Mouse (Mus musculus): ENCODE measurements at regions not wholly inside any gene's neighbourhood (a gene's known extent, or its start where the extent isn't known, plus 50 kb on each side); places are given as distances from the start of the nearest gene placed in this dataset.

DNA sequence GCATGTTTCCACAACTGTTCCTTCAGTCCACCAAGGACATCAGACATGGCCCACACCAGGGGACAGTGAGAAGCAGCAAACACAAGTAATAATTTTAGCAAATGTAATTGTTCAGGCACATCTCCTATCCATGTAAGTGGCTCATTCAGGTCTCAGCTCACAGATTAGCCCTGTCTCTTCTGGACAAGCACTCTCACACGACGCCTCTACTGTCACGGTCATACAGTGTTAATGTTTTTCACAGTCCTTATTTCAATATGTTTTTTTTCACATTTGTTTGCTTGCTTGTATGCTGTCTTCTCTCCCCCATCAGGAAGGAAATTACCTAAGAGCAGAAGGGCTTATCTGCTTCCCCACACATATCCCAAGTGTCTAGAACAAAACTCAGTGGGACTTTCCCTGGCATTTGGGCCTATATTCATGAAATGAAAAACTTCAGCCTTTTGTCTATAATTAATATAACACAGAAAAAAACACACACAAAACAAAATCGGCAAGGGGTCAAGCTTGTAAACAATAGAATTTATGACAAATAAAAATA lies 299.5 kb downstream of the Icos start:
- ATAC-seq, result no peak

- ATAC-seq, result no peak
Observed at GRCm38 (mm10) chr1:61288185-61288584, 310.5 kb downstream of the Icos start.

DNA sequence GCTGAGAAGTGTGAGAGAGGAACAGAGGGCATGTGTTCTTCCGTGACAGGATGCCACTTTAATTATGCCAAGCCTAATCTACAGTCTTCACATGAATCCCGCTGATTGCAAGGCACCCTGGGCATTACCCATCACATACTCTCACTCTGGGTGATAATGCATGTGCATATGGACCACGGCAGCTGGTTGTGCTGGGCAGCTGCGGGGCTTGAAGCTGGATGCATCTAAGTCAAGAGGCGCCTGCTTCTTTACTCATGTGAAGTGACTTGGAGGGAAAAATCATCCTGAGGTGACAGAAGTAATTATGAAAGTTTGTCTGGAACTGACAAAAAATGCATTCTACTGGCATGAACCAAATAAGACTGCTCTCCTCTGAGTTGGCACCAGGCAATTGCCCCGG lies 311.2 kb downstream of the Icos start:
- ATAC-seq, result no peak

GRCm38 (mm10) chr1:61289552-61289951 lies 311.8 kb downstream of the Icos start:
- no peak for ATAC-seq

DNA sequence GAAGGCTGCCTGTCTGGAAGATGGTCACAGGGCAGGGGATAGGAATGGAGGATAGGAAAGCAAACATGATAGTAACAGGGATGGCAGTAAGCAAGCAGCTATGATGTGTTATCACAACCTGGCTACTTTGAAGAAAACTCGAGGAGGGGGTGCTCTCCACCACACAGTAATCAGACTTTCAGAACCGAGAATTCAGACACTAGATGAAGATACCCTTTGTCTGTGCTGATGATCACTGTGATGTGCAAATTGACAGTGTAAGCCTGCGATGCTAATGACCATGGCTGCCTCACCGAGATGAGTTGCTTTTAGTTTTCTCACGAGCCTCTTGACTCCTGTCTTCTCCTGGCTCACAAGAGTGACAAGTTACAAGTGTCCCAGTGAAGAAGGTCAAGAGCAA lies 315.4 kb downstream of the Icos start:
- no peak for ATAC-seq

- ATAC-seq, result no peak
Observed at GRCm38 (mm10) chr1:61295219-61295618, 317.5 kb downstream of the Icos start.

DNA sequence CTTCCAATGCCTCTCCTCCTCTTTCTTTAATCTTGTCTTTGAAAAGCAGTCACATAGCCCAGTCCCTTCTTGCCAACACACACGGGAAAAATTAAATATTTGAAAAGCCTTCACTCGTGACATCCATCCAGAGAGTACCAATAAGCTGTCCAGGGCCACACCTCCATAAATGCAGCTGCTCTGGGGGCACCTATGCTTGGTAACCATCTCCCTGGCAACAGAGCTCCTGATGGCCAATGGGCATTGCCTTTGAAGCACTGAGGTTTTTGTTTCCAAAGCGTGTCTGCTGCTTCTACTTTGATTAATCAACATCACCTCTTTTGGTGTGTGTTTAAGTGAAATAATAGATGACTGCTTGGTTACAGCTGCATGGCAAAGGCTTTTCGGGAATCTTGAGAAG lies 319.1 kb downstream of the Icos start:
- no peak for ATAC-seq

DNA sequence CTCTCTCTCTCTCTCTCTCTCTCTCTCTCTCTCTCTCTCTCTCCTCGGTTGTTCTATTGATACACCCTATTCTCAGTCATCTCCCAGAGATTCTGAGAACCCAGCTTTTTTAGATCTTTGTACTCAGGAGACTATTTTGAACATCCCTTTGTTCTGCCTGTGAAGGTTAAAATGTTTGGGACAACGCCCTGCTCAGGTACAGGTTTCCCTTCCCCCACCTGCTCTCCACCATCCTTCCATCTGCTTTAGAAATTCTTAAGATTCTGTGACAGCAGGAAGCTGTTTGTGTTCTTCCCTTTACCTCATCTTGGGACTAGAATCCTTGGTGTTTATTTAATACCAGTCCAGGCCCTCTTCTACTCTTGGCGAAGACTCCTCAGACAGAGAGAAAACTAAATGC lies 319.6 kb downstream of the Icos start:
- no peak for ATAC-seq

GRCm38 (mm10) chr1:61298064-61298463 lies 320.3 kb downstream of the Icos start:
- no peak for ATAC-seq

DNA sequence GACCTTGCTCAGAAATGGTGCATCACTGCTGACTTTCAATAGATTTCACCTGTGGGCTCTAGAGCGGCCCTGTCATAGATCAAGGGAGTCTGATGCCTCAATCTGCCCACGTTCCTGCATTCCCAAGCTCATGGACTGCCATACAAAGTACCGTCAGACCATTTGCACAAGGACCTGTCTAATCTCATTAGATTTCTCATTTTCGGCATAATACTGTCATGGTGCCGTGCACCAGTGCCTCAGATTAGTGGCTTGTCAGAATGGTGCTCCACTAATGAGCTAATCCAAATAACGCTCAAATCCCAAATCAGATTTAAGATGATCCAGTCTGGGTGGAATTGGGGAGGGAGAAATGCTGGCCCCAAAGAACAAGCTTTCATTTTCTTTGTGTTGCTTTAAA lies 321.1 kb downstream of the Icos start:
- ATAC-seq, result no peak

- no peak for ATAC-seq
Observed at GRCm38 (mm10) chr1:61300491-61300890, 322.8 kb downstream of the Icos start.

DNA sequence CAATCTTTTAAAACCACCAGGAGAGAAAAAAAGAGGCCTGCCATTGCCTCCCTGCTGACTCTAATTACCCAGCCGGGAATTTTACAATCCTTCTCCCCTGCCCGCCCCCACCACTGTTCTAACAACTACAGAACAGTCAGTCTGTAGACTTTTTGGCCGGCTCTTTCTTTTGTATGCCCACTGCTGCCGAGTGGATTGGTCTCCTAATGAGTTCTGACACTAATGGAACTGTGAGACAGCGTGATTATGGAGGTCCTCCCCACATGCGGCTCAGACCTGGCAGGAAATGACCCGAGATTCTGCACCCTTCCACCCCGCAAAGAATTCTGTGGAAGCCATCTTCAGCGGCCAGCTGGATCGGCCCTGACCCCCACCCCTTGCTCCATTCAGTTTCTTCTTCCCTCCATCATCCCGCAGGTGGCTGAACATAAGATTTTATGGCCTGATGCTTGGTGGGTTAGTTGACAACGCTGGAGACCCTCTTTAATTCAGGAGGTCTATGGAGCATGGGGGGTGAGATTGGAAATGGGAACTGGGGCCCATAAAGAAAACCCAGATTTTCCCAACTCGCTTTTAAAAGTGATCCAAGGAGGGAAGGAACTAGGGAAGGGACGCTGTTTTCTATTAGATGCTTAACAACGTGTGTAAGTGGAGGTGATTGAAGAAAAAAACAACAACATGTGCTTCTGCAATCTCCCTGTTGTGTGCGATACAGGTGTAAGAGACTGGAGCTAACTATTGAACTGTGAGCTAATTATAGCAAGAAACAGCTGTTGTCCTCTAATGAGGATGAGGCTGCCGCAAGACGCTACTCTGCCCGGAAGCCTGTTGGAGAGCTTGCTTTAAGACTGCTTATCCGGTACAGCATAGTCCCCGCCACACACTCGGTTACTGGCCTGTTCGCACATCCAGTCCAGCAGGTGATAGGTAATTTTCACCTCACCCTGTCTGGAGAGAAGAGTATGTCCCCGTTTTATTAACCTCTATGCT lies 323.6 kb downstream of the Icos start:
- ATAC-seq, result no peak

DNA sequence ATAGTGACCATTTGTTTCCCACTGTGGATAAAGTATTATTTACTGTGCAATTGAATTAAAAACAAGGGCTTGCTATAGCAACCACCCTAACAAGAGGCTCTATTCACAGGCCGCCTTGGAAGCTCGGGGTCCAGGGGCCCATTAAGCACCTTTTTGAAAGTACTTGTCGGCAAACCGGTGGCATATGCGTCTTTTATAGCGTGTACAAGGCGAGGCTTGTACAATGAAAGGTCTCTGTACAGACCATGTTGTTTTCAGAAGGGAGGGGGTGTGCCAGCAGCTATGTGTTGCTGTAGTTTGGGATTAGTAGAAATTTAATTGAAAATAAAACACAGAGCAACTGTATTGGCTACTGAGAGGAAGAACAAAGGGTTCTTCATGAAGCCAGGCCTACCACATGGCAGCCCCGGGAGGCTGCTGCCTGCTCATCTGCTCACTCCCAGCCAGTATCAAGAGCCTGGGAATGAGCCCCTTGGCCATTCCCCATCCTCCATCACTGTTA lies 324.9 kb downstream of the Icos start:
- ATAC-seq, result no peak

- no peak for ATAC-seq
Observed at GRCm38 (mm10) chr1:61306296-61306695, 328.6 kb downstream of the Icos start.

GRCm38 (mm10) chr1:61309563-61309962 lies 329.1 kb upstream of the Pard3b start:
- ATAC-seq, result no peak

DNA sequence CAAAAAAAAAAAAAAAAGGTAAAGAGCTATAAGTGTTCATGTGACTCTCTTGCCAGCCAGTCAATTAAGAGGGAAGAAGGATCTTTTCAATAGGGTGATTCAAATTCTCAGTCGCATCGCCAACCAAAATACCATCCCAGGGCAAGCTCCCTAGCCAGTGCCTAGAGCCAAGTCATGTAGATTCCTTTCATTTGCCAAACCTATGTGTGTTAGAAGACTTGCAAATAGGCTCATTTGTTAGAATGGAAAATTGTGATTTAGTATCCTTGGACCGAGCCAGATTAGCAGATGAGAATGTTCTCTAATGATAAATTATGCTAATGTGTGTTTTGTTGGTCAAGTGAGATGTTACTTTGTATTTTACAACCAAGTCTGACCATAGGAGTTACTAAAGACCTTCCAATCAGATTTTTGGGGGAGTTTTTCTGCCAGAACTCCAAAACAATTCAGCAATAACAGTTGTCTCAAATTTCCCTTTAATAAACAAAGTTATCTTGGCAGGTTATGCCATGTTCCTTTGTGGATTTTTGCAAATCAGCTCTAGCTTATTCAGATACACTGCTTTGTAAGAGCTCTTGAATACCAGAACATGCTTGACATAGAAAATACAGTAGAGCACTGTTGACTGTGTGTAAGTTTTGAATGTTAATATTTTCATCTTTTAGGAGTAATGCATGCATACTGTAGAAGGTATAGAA lies 328.4 kb upstream of the Pard3b start:
- ATAC-seq, result no peak

GRCm38 (mm10) chr1:61310761-61311090 lies 327.9 kb upstream of the Pard3b start:
- ATAC-seq, result no peak

- ATAC-seq, result no peak
Observed at GRCm38 (mm10) chr1:61313196-61313595, 325.4 kb upstream of the Pard3b start.

- no peak for ATAC-seq
Observed at GRCm38 (mm10) chr1:61316261-61316660, 322.4 kb upstream of the Pard3b start.

DNA sequence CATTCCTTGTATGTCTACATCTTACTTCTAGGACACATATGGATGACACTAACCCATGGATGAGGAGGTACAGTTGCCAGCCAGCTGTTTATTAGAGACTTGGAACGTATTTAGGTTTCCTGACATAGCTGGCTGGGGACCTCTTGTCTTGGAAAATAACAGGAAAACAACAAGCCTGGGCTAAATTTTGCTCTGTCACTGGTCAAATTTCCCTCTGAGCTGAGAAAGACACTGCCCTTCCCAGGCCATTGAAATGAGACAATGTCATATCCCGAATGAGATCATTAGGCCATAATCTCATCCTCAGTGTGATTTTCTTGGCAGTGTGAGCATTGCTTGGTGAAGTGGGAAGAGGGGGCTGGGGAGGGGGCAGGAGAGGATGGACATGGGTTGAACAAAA lies 321.9 kb upstream of the Pard3b start:
- no peak for ATAC-seq

- no peak for ATAC-seq
Observed at GRCm38 (mm10) chr1:61318042-61318441, 320.6 kb upstream of the Pard3b start.

- ATAC-seq, result no peak
Observed at GRCm38 (mm10) chr1:61321513-61322145, 317.0 kb upstream of the Pard3b start.

- ATAC-seq, result no peak
Observed at GRCm38 (mm10) chr1:61331456-61331855, 307.2 kb upstream of the Pard3b start.
